Mouse (Mus musculus) ovary, postnatal 14 days (tissue): ENCODE measurements around the gene Cacna1c.
A peak's percentile ranks its signal among the peaks of the same experiment; 100 is the strongest.
"Not testable (repeated sequence)": the region's sequence is repeated elsewhere in the genome, so short reads cannot be mapped to it uniquely, and the experiment has no call there.

Source experiments
- DNase-seq: peaks from one replicate; pipeline ENCODE4 v3.0.0; 2022; ENCODE audit warnings: low spot score

Cacna1c gene

GRCm38 (mm10) chr6:118593377-118594061, 602.7 kb downstream of the Cacna1c start:
- DNase-seq: no peak

GRCm38 (mm10) chr6:118592662-118593376, 603.4 kb downstream of the Cacna1c start:
- no peak for DNase-seq

GRCm38 (mm10) chr6:118578741-118579140, 617.5 kb downstream of the Cacna1c start:
- not testable (repeated sequence) for DNase-seq

- no peak for DNase-seq
These were observed 621.9 kb downstream of the Cacna1c start for GRCm38 (mm10) chr6:118574351-118574750.

- DNase-seq: no peak
These were observed 628.4 kb downstream of the Cacna1c start for GRCm38 (mm10) chr6:118567816-118568215.

DNA sequence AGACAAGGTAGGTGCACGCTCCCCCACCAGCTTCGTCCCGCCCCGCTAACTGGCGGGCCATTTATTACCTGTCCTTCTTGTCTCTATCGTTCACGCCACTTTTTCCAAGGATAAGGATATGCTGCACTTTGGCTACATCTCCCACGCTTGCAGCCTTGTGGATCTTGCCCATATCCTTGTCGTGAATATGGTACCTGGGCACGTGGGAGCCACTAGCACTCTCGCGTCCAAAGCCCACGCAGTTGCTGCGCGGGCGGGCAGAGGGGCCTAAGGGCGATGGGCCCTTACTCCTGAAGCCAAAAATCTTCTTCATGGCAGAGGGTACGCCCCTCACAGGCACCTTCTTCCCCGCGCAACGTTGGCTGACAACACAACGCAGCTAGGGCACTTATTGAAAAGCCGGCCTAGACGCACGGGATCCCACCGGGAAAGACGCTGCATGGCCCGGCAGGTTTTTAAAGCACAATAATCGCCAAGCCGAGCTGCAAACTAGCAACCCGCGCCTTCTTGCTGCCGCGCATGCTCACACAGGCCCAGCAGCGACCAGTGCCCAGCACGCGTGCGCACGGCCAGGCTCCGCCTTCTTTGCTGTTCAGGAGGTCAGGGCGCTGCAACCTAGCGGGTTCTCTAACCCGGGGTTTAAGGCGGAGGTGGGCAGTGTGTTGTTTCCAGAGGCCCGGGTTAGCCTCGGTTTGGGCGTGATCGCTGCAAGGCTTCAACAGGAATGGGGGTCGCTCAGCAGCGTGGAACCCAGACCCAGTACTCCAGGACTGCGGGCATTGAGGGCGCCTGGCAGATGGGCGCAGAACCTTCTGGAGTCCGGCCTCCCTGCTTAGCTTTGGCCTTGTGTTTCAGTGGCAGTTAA, 634.2 kb downstream of the Cacna1c start, which contains the start of gene Ankrd26:
Gene Ankrd26 (minus strand): TSS at position 482 of the 865 bp plus-strand sequence.
- peak; percentile 84 for DNase-seq

DNA sequence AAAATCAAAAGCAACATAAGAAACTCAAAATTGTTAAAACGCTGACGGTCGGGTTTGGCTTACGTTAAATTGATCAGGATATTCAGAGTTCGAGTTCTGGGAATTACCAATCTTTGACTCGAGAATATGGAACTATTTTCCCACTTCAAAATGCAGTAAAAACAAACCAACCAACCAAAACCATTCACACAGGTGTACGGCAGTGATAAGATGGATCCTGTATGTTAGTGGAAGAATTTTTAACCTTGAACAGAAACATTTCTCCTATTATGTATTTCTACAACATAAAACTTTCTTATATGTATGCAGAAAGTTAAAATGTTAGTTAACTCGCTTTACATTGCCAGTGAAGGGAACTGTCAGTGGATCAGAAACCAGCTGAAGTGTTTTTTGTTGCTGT, 635.0 kb downstream of the Cacna1c start:
- DNase-seq: no peak

DNA sequence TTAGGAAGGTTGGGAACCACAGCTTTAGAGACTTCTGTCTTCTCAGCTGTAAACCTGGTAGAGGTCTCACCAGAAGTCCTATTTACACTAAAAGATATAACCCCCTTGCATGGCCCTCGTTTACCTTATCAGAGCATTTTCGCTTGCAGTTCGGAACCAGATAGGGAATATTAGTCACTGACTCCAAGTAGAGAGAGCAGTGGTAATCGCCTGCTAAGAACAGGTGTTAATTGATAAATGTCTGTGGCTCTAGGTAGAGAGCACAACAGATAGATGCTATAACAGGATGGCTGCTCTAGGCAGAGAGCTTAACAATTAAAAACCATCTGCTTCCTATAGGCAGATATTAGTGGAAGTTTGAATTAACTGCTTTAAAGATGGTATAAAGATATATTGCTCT, 657.6 kb downstream of the Cacna1c start:
- DNase-seq: no peak
